Mouse (Mus musculus): Measurements from ENCODE around the gene Snap25.

Gene Snap25

GRCm38 (mm10) chr2:136807992-136808726 lies 94.9 kb downstream of the Snap25 start:
- no peak for DNase-seq (ENCODE audit: low spot score in 2 of 2)

- DNase-seq (ENCODE audit: low spot score in 2 of 2) = no peak
Measured at GRCm38 (mm10) chr2:136811331-136811730, 98.1 kb downstream of the Snap25 start.

- DNase-seq (ENCODE audit: low spot score in 2 of 2) = no peak
Measured at GRCm38 (mm10) chr2:136816717-136817400, 103.6 kb downstream of the Snap25 start.

- DNase-seq (ENCODE audit: low spot score in 2 of 2) = no peak
Measured at GRCm38 (mm10) chr2:136823751-136824716, 110.8 kb downstream of the Snap25 start.

DNA sequence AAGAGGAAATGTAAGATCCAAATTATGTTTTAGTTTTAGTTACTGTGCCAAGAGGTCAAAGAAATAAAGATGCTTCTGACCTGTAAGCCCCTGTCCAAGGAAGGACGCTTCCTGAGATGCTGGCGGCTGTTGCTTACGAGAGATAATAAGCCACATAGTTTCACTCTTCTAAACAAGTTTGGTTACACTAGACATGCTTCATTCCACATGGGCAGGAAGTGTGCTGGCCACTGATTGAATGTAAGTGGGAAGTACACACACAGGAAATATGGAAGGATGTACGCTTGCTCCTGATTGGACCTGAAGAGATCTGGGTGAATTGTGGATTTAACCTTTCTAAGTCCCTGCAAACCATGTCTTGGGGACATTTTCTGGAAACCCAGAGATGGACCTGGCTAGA lies 114.4 kb downstream of the Snap25 start:
- DNase-seq (ENCODE audit: low spot score in 2 of 2) = no peak
